Mouse (Mus musculus) heart, embryonic 14.5 days (tissue): Measurements from ENCODE around the gene Nkx2-5. TPM values are rescaled to one million over a fixed set of nuclear protein-coding genes. Genes with fewer than 3 reads are reported as not detected.

Source experiments
- ATAC-seq: fragments of 200-750 bp; cut with Nextera tagmentation; 2 replicates; pipeline ENCODE4 v1.8.0; 2017; ENCODE audit warnings: low read depth, moderate TSS enrichment; ENCODE audit not compliant: insufficient number of reproducible peaks, insufficient read depth, low FRiP score
- H3K27ac ChIP-seq, 2 experiments: fragments of 200-500 bp in 1 of 2; fragments of 300-500 bp in 1 of 2; sonication (generic) in 1 of 2; replicated peaks in 1 of 2; 2 replicates each; pipeline ENCODE4 v1.5.1; 2012 to 2014; ENCODE audit warnings: low read depth in 2 of 2, low read length in 2 of 2, control low read depth in 1 of 2, mild to moderate bottlenecking in 1 of 2, mixed read lengths in 1 of 2; ENCODE audit not compliant: control insufficient read depth in 1 of 2, insufficient read depth in 1 of 2
- H3K27me3 ChIP-seq: fragments of 300-500 bp; sonication (generic); 2 replicates; pipeline ENCODE4 v1.6.1; 2014; ENCODE audit warnings: mild to moderate bottlenecking, low read length, control low read depth; ENCODE audit not compliant: control insufficient read depth, insufficient read depth
- H3K36me3 ChIP-seq: fragments of 300-500 bp; sonication (generic); 2 replicates; pipeline ENCODE4 v1.6.1; 2014; ENCODE audit warnings: mild to moderate bottlenecking, control low read depth, low read length, mixed read lengths; ENCODE audit not compliant: control insufficient read depth, insufficient read depth
- H3K4me1 ChIP-seq, 2 experiments: fragments of 200-500 bp in 1 of 2; fragments of 300-500 bp in 1 of 2; sonication (generic) in 1 of 2; 2 replicates each; pipeline ENCODE4 v1.6.1; 2012 to 2014; ENCODE audit warnings: low read length in 2 of 2, control low read depth in 1 of 2, mixed read lengths in 1 of 2; ENCODE audit not compliant: control insufficient read depth in 2 of 2, insufficient read depth in 2 of 2
- H3K4me2 ChIP-seq: fragments of 300-500 bp; sonication (generic); 2 replicates; pipeline ENCODE4 v1.6.1; 2014; ENCODE audit warnings: mild to moderate bottlenecking, low read length
- H3K4me3 ChIP-seq, 2 experiments: fragments of 200-500 bp in 1 of 2; fragments of 300-500 bp in 1 of 2; sonication (generic) in 1 of 2; 2 replicates each; pipeline ENCODE4 v1.5.1; 2012 to 2014; ENCODE audit warnings: low read length in 2 of 2, mild to moderate bottlenecking in 2 of 2, control low read depth in 1 of 2, low read depth in 1 of 2, moderate library complexity in 1 of 2; ENCODE audit not compliant: control insufficient read depth in 1 of 2, insufficient read depth in 1 of 2
- H3K9ac ChIP-seq: fragments of 300-500 bp; sonication (generic); 2 replicates; pipeline ENCODE4 v1.6.1; 2014; ENCODE audit warnings: mild to moderate bottlenecking, low read length
- H3K9me3 ChIP-seq: fragments of 300-500 bp; sonication (generic); 2 replicates; pipeline ENCODE4 v1.6.1; 2016; ENCODE audit warnings: low read length, control low read depth; ENCODE audit not compliant: control insufficient read depth
- WGBS: fragments of 180-500 bp; shearing (Covaris S2); extraction: QIAGEN DNeasy Blood & Tissue Kit; methylation state at CpG from one replicate; pipeline ENCODE4 v1.1.7; 2014; 5-methylcytosine and 5-hydroxymethylcytosine counted together
- polyA plus RNA-seq: library from polyadenylated mRNA; unstranded; fragments of >200 nt; fragmentation: Nextera tagmentation; extraction: Ambion mirVana; gene quantifications from 2 replicates; pipeline ENCODE4 v1.2.1, GENCODE M21; 2014

The Nkx2-5 gene
- polyA plus RNA-seq, 1 experiment from 2014 or later: 177 TPM

GRCm38 (mm10) chr17:26794744-26795143, 50.1 kb downstream of the Nkx2-5 start:
- Histone ChIP-seq H3K9ac (no peak overlapping the region; the same call in 1 of the 2 replicates), H3K4me3 (no peak overlapping the region), H3K36me3 (peaks cover 40% of the 10 kb centered on the region), H3K27ac (no peak overlapping the region), H3K9me3 (no peaks in the 10 kb centered on the region), H3K4me2 (peak overlapping the region; percentile 11; the same call in 1 of the 2 replicates), H3K4me1 (peaks cover 7 to 24% of the 10 kb centered on the region in 2 experiments), H3K27me3 (no peaks in the 10 kb centered on the region)
- no peak; the same call in 1 of the 2 replicates for ATAC-seq
- WGBS: 14% methylated on average over 3 of the region's 3 CpGs

GRCm38 (mm10) chr17:26793068-26793765, 51.6 kb downstream of the Nkx2-5 start:
- no peak overlapping the region for H3K27ac ChIP-seq

GRCm38 (mm10) chr17:26792096-26792495, 52.7 kb downstream of the Nkx2-5 start:
- WGBS: 89% methylated on average over 15 of the region's 15 CpGs
- no peak overlapping the region for H3K4me2 ChIP-seq
- no peaks in the 10 kb centered on the region for H3K27me3 ChIP-seq
- peaks cover 64% of the 10 kb centered on the region for H3K36me3 ChIP-seq
- no peak overlapping the region for H3K4me3 ChIP-seq
- peaks cover 0 to 17% of the 10 kb centered on the region in 2 experiments; a peak in 3 of 4 replicates for H3K4me1 ChIP-seq
- H3K9me3 ChIP-seq: no peaks in the 10 kb centered on the region
- no peak overlapping the region for H3K27ac ChIP-seq
- no peak overlapping the region for H3K9ac ChIP-seq
- ATAC-seq: no peak

More at GRCm38 (mm10) chr17:26793068-26793765, 51.6 kb downstream of the Nkx2-5 start:
- peaks cover 56% of the 10 kb centered on the region for H3K36me3 ChIP-seq
- no peak for ATAC-seq
- no peak overlapping the region for H3K4me3 ChIP-seq
- H3K4me2 ChIP-seq: no peak overlapping the region
- no peak overlapping the region for H3K9ac ChIP-seq
- H3K9me3 ChIP-seq: no peaks in the 10 kb centered on the region
- 79% methylated on average over 5 of the region's 5 CpGs for WGBS
- no peaks in the 10 kb centered on the region for H3K27me3 ChIP-seq
- peaks cover 7 to 24% of the 10 kb centered on the region in 2 experiments for H3K4me1 ChIP-seq

- Histone ChIP-seq H3K27ac (no peak overlapping the region), H3K9ac (no peak overlapping the region), H3K4me3 (no peak overlapping the region), H3K9me3 (no peaks in the 10 kb centered on the region), H3K27me3 (no peaks in the 10 kb centered on the region), H3K36me3 (peaks cover 70% of the 10 kb centered on the region), H3K4me2 (no peak overlapping the region), H3K4me1 (peaks cover 0 to 12% of the 10 kb centered on the region in 2 experiments; a peak in 3 of 4 replicates)
- no peak for ATAC-seq
- WGBS: 81% methylated on average over 7 of the region's 7 CpGs
These were observed 53.2 kb downstream of the Nkx2-5 start for GRCm38 (mm10) chr17:26791580-26791979.

- ATAC-seq: no peak
- no peaks in the 10 kb centered on the region for H3K27me3 ChIP-seq
- H3K9ac ChIP-seq: no peak overlapping the region
- H3K4me2 ChIP-seq: no peak overlapping the region
- WGBS: 84% methylated on average over 11 of the region's 11 CpGs
- H3K9me3 ChIP-seq: no peaks in the 10 kb centered on the region
- no peak overlapping the region for H3K27ac ChIP-seq
- H3K36me3 ChIP-seq: peaks cover 78% of the 10 kb centered on the region
- H3K4me1 ChIP-seq: peaks cover 0 to 12% of the 10 kb centered on the region in 2 experiments; a peak in 3 of 4 replicates
- no peak overlapping the region for H3K4me3 ChIP-seq
These were observed 54.3 kb downstream of the Nkx2-5 start for GRCm38 (mm10) chr17:26790269-26791214.

GRCm38 (mm10) chr17:26789460-26790268, 55.1 kb downstream of the Nkx2-5 start:
- H3K27me3 ChIP-seq: no peaks in the 10 kb centered on the region
- no peak overlapping the region for H3K4me2 ChIP-seq
- H3K9ac ChIP-seq: no peak overlapping the region
- H3K4me3 ChIP-seq: no peak overlapping the region
- no peaks in the 10 kb centered on the region for H3K9me3 ChIP-seq
- H3K36me3 ChIP-seq: peaks cover 87% of the 10 kb centered on the region
- H3K4me1 ChIP-seq: peaks cover 0 to 3% of the 10 kb centered on the region in 2 experiments; a peak in 1 of 4 replicates
- ATAC-seq: no peak
- WGBS: 86% methylated on average over 8 of the region's 8 CpGs
- H3K27ac ChIP-seq: no peak overlapping the region

- 93% methylated on average over 8 of the region's 8 CpGs for WGBS
These were observed 55.8 kb downstream of the Nkx2-5 start for GRCm38 (mm10) chr17:26788986-26789385.

More at GRCm38 (mm10) chr17:26788986-26789385, 55.8 kb downstream of the Nkx2-5 start:
- Histone ChIP-seq H3K27ac (no peak overlapping the region), H3K27me3 (no peaks in the 10 kb centered on the region), H3K36me3 (peaks cover 94% of the 10 kb centered on the region), H3K4me2 (no peak overlapping the region), H3K9ac (no peak overlapping the region), H3K4me3 (no peak overlapping the region), H3K9me3 (no peaks in the 10 kb centered on the region), H3K4me1 (no peaks in the 10 kb centered on the region)
- no peak for ATAC-seq
